Mouse (Mus musculus): ENCODE measurements around the gene Zfp668. TPM values are rescaled to one million over a fixed set of nuclear protein-coding genes. Genes with fewer than 3 reads are reported as not detected.
A peak's percentile ranks its signal among the peaks of the same experiment; 100 is the strongest.
"Not testable (repeated sequence)": the region's sequence is repeated elsewhere in the genome, so short reads cannot be mapped to it uniquely, and the experiment has no call there.

The Zfp668 gene
- total and polyA plus RNA-seq, 3 experiments = 2.4 to 8.6 (median 5.9) TPM

DNA sequence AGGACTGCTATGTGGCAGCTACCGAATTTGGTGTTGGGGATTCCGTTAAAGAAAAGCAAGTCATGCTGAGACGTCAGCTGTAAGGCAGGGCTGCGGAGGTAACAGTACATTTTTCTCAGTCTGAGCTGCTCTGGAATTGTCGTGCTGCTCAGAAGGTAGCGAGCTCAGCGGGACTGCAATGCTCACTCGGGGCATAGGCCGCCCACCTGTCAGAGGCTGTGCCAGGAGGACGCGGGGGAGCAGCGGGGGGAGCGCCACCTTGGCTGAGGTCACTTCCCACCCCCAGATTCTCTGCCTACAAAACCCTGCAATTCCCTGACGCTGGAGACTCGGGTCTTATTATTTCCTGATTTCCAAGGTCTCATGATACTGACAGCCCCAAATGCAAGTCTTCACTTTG lies 35.7 kb downstream of the Zfp668 start:
- DNase-seq (ENCODE audit: extremely low read depth) = no peak
- peak overlapping the region in 2 of 3 experiments; percentile 17 to 77 for H3K4me3 ChIP-seq (replicated peaks in 1 of 3; ENCODE audit: low read depth in 2 of 3, low read length in 2 of 3, poor library complexity in 1 of 3)
- no peaks in the 10 kb centered on the region for H3K27me3 ChIP-seq (replicated peaks)
- in situ Hi-C loops (cut with MboI; ENCODE audit: low pct_ligation_motif_present, low pct_unique_long_range_greater_than_20kb, low sequenced_read_pairs) (no loop called here), dilution Hi-C loops (cut with MboI; ENCODE audit: extremely low pct_ligation_motif_present, extremely low pct_unique_long_range_greater_than_20kb, low sequenced_read_pairs) (no loop called here)
- peak overlapping the region; percentile 3; the same call in 1 of the 2 replicates for H3K9ac ChIP-seq (ENCODE audit: insufficient read depth, low read depth)
- peaks cover 12 to 24% of the 10 kb centered on the region in 2 experiments for H3K36me3 ChIP-seq (replicated peaks in 1 of 2; ENCODE audit: control insufficient read depth in 1 of 2, insufficient read depth in 1 of 2, low read length in 1 of 2)
- H3K9me3 ChIP-seq (replicated peaks; ENCODE audit: low read length) = no peaks in the 10 kb centered on the region
- no peak overlapping the region for H3K27ac ChIP-seq (ENCODE audit: insufficient read depth, low read depth)
- no peaks in the 10 kb centered on the region for H3K79me2 ChIP-seq (replicated peaks; ENCODE audit: control insufficient read depth, extremely low read depth, insufficient read depth, poor library complexity, severe bottlenecking)
- H3K4me1 ChIP-seq (ENCODE audit: control insufficient read depth in 1 of 2, insufficient read depth in 2 of 2) = peaks cover 2 to 13% of the 10 kb centered on the region in 2 experiments; a peak in 3 of 4 replicates
- H3K4me2 ChIP-seq (ENCODE audit: insufficient read depth, low read depth, poor library complexity, severe bottlenecking) = 0 out of 2 replicates have a peak overlapping the region, but pooled peaks have one; percentile 18
- TF ChIP-seq TCF12 (IDR thresholded peaks at IDR 0.05; ENCODE audit: low read depth, low read length) (no peak), MAX (IDR thresholded peaks at IDR 0.05; ENCODE audit: low read length) (no peak), BHLHE40 (IDR thresholded peaks at IDR 0.05; ENCODE audit: low read depth, low read length) (no peak), NELFE (IDR thresholded peaks at IDR 0.05; ENCODE audit: low read depth, low read length) (no peak), CHD1 (IDR thresholded peaks at IDR 0.05; ENCODE audit: low read depth, low read length) (no peak), MAFK (IDR thresholded peaks at IDR 0.05; ENCODE audit: insufficient replicate concordance, low read length) (no peak)

DNA sequence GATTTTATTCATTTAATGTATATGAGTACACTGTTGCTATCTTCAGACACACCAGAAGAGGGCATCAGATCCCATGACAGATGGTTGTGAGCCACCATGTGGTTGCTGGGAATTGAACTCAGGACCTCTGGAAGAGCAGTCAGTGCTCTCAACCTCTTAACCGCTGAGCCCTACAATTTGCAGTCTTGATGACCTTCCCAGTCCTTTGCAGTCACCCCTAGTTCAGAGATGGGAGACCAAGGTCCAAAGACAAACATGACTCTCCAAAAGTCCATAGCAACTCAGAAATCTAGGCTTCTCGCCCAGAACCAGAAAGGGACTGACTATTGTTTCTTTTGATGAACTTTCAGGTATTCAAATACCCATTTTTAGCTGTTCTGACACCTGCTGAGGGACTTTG lies 36.6 kb downstream of the Zfp668 start:
- H3K9ac ChIP-seq (ENCODE audit: insufficient read depth, low read depth); H3K4me2 ChIP-seq (ENCODE audit: insufficient read depth, low read depth, poor library complexity, severe bottlenecking); H3K9me3 ChIP-seq (replicated peaks; ENCODE audit: low read length); H3K27ac ChIP-seq (ENCODE audit: insufficient read depth, low read depth); H3K27me3 ChIP-seq (replicated peaks); H3K4me3 ChIP-seq (replicated peaks in 1 of 3; ENCODE audit: low read depth in 2 of 3, low read length in 2 of 3, poor library complexity in 1 of 3); in situ Hi-C loops (cut with MboI; ENCODE audit: low pct_ligation_motif_present, low pct_unique_long_range_greater_than_20kb, low sequenced_read_pairs); dilution Hi-C loops (cut with MboI; ENCODE audit: extremely low pct_ligation_motif_present, extremely low pct_unique_long_range_greater_than_20kb, low sequenced_read_pairs); DNase-seq (ENCODE audit: extremely low read depth); H3K79me2 ChIP-seq (replicated peaks; ENCODE audit: control insufficient read depth, extremely low read depth, insufficient read depth, poor library complexity, severe bottlenecking): not testable (repeated sequence)
- peaks cover 2 to 13% of the 10 kb centered on the region in 2 experiments; a peak in 3 of 4 replicates for H3K4me1 ChIP-seq (ENCODE audit: control insufficient read depth in 1 of 2, insufficient read depth in 2 of 2)
- peaks cover 12 to 17% of the 10 kb centered on the region in 2 experiments for H3K36me3 ChIP-seq (replicated peaks in 1 of 2; ENCODE audit: control insufficient read depth in 1 of 2, insufficient read depth in 1 of 2, low read length in 1 of 2)

DNA sequence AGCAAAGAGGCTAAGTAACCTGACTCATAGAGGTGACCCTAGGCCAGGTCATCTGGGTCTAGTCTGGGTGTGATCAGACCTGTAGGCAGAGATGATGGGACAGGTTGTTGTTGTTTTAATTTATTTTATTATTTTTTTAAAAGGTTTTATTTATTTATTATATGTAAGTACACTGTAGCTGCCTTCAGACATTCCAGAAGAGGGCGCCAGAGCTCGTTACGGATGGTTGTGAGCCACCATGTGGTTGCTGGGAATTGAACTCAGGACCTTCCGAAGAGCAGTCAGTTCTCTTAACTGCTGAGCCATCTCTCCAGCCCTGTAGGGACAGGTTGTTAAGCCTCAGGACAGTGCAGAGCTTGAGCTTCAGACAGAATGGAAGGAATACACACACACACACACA lies 38.8 kb downstream of the Zfp668 start:
- H3K27ac ChIP-seq (ENCODE audit: insufficient read depth, low read depth); dilution Hi-C loops (cut with MboI; ENCODE audit: extremely low pct_ligation_motif_present, extremely low pct_unique_long_range_greater_than_20kb, low sequenced_read_pairs); H3K9me3 ChIP-seq (replicated peaks; ENCODE audit: low read length); DNase-seq (ENCODE audit: extremely low read depth); H3K4me2 ChIP-seq (ENCODE audit: insufficient read depth, low read depth, poor library complexity, severe bottlenecking); H3K36me3 ChIP-seq (replicated peaks in 1 of 2; ENCODE audit: control insufficient read depth in 1 of 2, insufficient read depth in 1 of 2, low read length in 1 of 2); H3K9ac ChIP-seq (ENCODE audit: insufficient read depth, low read depth); H3K4me3 ChIP-seq (replicated peaks in 1 of 3; ENCODE audit: low read depth in 2 of 3, low read length in 2 of 3, poor library complexity in 1 of 3); H3K27me3 ChIP-seq (replicated peaks); H3K79me2 ChIP-seq (replicated peaks; ENCODE audit: control insufficient read depth, extremely low read depth, insufficient read depth, poor library complexity, severe bottlenecking); in situ Hi-C loops (cut with MboI; ENCODE audit: low pct_ligation_motif_present, low pct_unique_long_range_greater_than_20kb, low sequenced_read_pairs): not testable (repeated sequence)
- peaks cover 2 to 11% of the 10 kb centered on the region in 2 experiments; a peak in 3 of 4 replicates for H3K4me1 ChIP-seq (ENCODE audit: control insufficient read depth in 1 of 2, insufficient read depth in 2 of 2)

DNA sequence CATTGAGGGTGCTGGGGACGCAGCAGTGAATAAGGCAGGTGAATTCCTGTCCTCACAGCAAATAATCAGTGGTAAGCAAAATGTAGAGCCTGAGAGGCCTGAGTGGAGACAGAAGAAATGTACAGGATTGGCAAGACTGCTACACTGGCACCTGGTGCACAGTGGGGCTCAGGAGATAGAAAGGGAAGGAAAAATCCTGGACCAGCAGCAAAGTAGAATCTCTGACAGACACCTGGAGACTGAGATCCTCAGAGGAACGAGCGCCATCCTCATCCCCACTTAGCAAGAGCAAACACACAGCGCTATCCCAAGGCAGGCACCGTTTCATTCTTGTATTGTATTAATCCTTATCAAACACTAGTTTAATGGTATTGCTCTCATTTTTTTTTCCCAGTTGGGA lies 39.2 kb downstream of the Zfp668 start:
- Histone ChIP-seq H3K4me1 (ENCODE audit: control insufficient read depth in 1 of 2, insufficient read depth in 2 of 2) (peaks cover 2 to 7% of the 10 kb centered on the region in 2 experiments; a peak in 3 of 4 replicates), H3K9ac (ENCODE audit: insufficient read depth, low read depth) (no peak overlapping the region), H3K27ac (ENCODE audit: insufficient read depth, low read depth) (no peak overlapping the region), H3K79me2 (replicated peaks; ENCODE audit: control insufficient read depth, extremely low read depth, insufficient read depth, poor library complexity, severe bottlenecking) (no peaks in the 10 kb centered on the region), H3K27me3 (replicated peaks) (no peaks in the 10 kb centered on the region), H3K36me3 (replicated peaks in 1 of 2; ENCODE audit: control insufficient read depth in 1 of 2, insufficient read depth in 1 of 2, low read length in 1 of 2) (no peaks in the 10 kb centered on the region), H3K9me3 (replicated peaks; ENCODE audit: low read length) (no peaks in the 10 kb centered on the region), H3K4me3 (replicated peaks in 1 of 3; ENCODE audit: low read depth in 2 of 3, low read length in 2 of 3, poor library complexity in 1 of 3) (no peak overlapping the region), H3K4me2 (ENCODE audit: insufficient read depth, low read depth, poor library complexity, severe bottlenecking) (no peak overlapping the region)
- no peak for DNase-seq (ENCODE audit: extremely low read depth)
- in situ Hi-C loops (cut with MboI; ENCODE audit: low pct_ligation_motif_present, low pct_unique_long_range_greater_than_20kb, low sequenced_read_pairs) = no loop called here
- TF ChIP-seq MAFK (IDR thresholded peaks at IDR 0.05; ENCODE audit: insufficient replicate concordance, low read length) (no peak), POLR2AphosphoS2 (IDR thresholded peaks at IDR 0.05; ENCODE audit: low read depth, low read length) (no peak), EP300 (IDR thresholded peaks at IDR 0.05; ENCODE audit: low read length) (no peak), E2F4 (IDR thresholded peaks at IDR 0.05; ENCODE audit: insufficient replicate concordance, low read depth, low read length) (no peak), MEF2A (IDR thresholded peaks at IDR 0.05; ENCODE audit: borderline replicate concordance, low read depth, low read length) (no peak), MAZ (IDR thresholded peaks at IDR 0.05; ENCODE audit: low read depth, low read length) (no peak), TCF12 (IDR thresholded peaks at IDR 0.05; ENCODE audit: low read depth, low read length) (no peak), RAD21 (IDR thresholded peaks at IDR 0.05; ENCODE audit: low read depth, low read length) (no peak), USF2 (conservative IDR thresholded peaks at IDR 0.05; ENCODE audit: low read depth, low read length) (no peak), POLR2A (IDR thresholded peaks at IDR 0.05; ENCODE audit: low read depth, low read length) (no peak), HCFC1 (IDR thresholded peaks at IDR 0.05; ENCODE audit: low read depth, low read length) (no peak), CTCF (conservative IDR thresholded peaks at IDR 0.05 in 1 of 2, IDR thresholded peaks at IDR 0.05 in 1 of 2; ENCODE audit: low read depth in 2 of 2, low read length in 2 of 2) (no peak), SMC3 (IDR thresholded peaks at IDR 0.05; ENCODE audit: low read depth, low read length) (no peak)
- dilution Hi-C loops (cut with MboI; ENCODE audit: extremely low pct_ligation_motif_present, extremely low pct_unique_long_range_greater_than_20kb, low sequenced_read_pairs) = no loop called here

All from CH12.LX (cell line).